Mouse (Mus musculus): Measurements from ENCODE around the gene Cd300a.

The Cd300a gene

DNA sequence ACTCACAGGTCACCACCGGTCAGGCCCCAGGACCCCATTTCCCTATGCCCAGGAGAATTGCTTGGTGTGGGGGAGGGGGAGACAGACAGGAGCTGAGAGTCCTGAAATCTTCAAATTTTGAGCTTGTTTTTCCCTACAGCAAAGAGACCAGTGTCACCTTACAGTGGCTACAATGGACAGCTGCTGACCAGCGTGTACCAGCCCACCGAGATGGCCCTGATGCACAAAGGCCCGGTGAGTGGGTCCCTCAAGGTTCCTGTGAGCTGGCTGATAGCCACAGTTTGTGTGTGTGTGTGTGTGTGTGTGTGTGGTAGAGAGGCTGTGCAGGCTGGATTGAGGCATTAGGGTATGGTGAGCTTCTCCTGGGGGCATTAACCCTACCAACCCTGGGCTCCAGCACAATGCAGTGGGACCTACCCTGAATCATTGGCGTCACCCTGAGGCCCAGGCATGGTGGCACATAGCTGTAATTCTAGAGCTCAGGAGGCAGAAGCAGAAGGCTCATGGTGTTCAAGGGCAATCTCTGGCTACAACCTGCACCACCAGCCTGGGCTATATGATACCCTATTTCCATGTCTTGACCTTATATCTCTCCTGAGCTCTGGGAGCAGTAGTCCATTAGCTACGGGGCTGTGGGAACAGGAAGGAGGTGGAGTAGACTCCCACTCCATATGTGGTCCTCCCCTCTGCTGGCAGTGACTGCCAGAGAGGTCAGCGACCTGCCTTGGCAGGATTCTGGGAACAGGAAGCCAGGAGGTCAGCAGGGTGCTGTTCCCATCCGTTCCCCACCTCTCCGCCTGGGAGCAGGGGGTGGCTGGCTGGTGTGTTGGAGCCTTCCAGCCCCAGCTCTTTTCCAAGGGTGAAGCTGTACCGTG is 23.1 kb upstream of the Cd300a start:
- DNase-seq (ENCODE audit: low read depth, low spot score) = no peak

DNA sequence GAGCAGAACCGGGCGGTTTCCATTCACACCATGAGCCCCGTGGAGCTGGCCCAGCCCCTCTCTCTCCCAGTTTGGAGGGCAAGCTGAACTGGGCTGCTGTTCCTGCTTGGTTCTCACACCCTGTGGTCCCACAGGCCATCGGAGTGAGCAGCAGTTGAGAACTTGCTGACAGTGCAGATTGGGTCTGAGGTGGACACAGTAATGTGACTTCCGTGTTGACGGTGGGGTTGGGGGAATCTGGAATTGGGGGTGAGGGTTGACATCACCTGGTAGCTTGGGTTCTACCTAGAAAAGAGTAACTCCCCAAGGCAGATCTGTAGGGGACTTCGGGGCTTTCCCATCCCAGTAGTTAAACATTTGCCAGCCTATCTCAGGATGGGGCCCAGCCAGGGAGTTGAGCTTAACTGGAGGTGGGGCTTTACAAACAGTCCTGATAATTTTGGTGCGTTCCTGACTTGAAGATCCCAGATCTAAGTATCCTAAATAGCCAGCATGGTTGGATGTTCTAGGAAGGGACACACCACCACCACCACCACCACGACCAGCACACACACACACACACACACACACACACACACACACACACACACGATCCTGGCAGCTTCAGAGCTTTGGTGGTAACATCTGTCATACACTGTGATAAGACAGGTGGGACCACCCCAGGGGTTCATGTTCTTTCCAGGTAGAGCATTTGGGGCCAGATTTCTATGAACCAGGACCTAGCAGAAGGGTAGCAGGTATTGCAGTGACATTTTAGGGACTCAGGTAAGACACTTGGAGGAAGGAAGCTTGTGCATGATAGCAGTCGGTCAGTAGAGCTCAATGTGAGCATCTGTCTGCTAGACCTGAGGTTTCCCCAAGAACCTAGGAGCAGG is 22.2 kb upstream of the Cd300a start:
- no peak for DNase-seq (ENCODE audit: low read depth, low spot score)

DNA sequence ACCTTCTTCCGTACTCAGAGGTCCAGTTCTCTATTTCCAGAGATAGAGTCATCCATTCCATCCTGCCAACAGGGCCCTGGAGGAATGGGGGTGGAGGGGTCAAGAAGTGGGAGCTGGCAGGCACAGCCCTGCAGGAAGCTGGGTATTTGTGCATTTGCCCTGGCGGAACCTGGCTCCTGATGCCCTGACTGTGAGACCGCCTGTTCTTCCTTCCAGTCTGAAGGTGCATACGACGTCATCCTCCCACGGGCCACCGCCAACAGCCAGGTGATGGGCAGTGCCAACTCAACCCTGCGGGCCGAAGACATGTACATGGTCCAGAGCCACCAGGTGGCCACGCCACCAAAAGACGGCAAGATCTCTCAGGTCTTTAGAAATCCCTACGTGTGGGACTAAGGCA is 21.6 kb upstream of the Cd300a start:
- DNase-seq (ENCODE audit: low read depth, low spot score) = no peak

- no peak for DNase-seq (ENCODE audit: low read depth, low spot score)
These were observed 20.1 kb upstream of the Cd300a start for GRCm38 (mm10) chr11:114869787-114870186.

- no peak for DNase-seq (ENCODE audit: low read depth, low spot score)
These were observed 18.3 kb upstream of the Cd300a start for GRCm38 (mm10) chr11:114871540-114871939.

DNA sequence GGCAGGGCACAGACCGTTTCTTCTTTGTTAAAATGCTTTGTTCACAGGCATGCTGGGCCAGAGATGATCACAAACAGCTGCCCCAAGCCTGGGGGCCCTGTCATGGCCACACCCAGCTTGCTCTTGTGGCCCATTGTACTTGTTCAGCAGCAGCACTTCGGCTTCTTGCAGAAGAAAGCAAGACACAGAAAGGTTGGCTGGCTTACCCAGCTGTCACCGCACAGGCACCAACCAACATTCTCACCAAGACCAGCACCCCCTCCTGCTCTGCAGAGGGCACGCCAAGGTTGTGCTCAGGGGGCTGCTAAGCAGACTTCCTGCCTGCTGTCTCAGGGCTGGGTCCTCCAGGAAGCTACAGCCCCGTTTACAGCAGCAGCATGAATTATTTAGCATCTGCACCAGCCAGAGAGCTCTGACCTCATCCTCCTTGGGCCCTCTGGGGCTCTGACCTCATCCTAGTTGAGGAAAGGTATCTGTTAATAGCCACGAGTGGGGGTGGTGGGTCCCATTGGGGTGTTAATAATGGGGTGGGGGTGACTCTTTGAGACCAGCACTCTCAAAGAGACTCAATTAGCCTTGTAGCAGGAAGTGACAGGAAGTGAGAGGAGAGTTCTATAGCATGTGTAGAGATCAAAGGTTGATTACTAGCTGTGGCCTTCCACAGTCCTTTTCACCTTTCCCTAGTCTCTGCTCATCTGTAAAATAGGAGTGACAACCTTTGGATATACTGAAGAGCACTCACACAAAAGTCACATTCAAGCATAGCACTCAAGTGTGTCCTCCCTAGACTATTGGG is 16.6 kb upstream of the Cd300a start:
- DNase-seq (ENCODE audit: low read depth, low spot score) = no peak

- no peak for DNase-seq (ENCODE audit: low read depth, low spot score)
These were observed 15.4 kb upstream of the Cd300a start for GRCm38 (mm10) chr11:114874226-114875145.

DNA sequence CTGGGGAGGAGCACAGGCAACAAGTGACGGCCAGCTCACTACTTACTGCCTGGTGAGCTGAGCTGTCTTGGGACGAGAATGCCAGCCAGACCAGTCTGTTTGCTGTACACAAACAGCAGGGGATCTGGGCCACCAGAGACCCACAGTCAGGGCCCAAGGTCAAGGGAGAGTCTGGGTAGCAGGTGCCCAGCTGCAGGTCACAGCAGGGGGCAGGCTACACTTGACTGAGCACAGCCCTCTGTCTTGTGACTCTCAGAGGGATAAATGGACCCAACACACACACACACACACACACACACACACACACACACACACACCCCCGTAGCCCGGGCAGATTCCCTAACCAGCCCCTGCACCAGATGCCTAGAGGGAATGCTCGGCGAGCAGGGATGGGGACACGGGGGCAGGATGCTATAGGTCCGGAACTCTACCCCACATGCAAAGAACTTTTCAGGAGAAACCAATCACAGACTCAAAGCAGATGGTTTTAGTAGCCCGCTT is 14.5 kb upstream of the Cd300a start:
- no peak for DNase-seq (ENCODE audit: low read depth, low spot score)

- no peak for DNase-seq (ENCODE audit: low read depth, low spot score)
These were observed 13.7 kb upstream of the Cd300a start for GRCm38 (mm10) chr11:114876176-114876575.

GRCm38 (mm10) chr11:114876621-114877020 is 13.2 kb upstream of the Cd300a start:
- no peak for DNase-seq (ENCODE audit: low read depth, low spot score)

DNA sequence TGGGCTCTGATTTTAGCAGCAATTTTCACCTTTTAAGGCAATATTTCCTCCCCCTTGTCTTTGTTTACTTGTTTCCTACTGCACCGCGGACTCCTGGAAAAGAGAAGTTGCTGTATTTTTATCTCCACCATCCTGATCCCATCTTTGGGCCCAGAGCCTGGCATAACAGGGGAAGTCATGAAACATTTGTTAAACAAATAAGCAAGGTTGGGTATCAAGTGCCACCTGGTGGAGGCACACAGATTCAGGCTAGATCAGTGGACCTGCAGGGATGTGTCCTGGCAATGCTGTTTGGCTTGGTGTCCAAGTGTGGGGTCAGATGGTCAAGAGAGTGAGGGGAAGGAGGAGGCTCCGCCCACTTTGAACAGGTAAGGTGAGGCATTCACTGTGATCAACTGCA is 12.7 kb upstream of the Cd300a start:
- DNase-seq (ENCODE audit: low read depth, low spot score) = peak; percentile 12

GRCm38 (mm10) chr11:114879666-114880065 is 10.2 kb upstream of the Cd300a start:
- DNase-seq (ENCODE audit: low read depth, low spot score) = no peak

DNA sequence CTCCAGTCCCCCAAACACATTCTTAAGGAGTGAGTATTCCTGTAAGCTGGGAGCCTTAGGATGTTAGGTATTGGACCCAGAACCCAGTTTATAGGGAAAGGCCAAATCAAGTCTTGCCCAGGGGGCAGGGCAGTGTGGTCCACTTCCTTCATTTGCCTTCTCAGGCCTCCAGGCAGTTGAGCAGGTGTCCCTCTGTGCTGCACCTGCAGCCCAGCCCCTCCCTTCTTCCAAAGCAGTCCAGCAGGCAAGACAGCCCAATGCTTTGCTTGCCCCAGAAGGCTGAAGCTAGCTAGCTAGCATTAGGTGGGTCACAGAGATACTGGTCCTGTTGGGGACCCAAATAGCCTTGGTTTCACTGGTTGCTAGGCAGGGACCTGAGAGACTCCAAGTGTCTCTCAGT is 9.7 kb upstream of the Cd300a start:
- no peak for DNase-seq (ENCODE audit: low read depth, low spot score)

GRCm38 (mm10) chr11:114880589-114880988 is 9.3 kb upstream of the Cd300a start:
- DNase-seq (ENCODE audit: low read depth, low spot score) = no peak

DNA sequence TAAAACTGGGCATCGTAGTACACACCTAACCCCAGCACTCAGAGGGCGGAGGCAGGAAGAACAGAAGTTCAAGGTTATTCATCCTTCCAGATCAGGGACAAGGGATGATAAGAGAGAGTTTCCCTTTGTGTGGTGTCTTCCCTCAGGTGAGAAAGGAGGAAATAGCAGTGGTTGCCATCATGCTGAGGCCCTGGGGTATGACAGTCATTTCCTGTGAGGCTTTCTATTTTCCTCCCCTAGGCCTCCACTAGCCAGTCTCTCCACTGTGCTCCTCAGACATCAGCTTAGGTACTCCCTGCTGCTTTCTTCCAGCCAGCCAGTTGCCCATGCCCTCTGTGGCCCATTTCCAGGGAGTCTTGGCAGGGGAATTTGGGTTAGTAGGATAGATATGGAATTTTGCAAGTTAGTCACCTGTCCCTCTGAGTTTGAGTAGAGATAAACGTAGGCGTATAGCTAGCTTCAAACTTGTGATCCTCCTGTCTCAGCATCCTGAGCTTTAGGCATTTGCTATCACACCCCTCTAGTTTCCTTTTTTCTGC is 6.5 kb upstream of the Cd300a start:
- DNase-seq (ENCODE audit: low read depth, low spot score) = no peak

DNA sequence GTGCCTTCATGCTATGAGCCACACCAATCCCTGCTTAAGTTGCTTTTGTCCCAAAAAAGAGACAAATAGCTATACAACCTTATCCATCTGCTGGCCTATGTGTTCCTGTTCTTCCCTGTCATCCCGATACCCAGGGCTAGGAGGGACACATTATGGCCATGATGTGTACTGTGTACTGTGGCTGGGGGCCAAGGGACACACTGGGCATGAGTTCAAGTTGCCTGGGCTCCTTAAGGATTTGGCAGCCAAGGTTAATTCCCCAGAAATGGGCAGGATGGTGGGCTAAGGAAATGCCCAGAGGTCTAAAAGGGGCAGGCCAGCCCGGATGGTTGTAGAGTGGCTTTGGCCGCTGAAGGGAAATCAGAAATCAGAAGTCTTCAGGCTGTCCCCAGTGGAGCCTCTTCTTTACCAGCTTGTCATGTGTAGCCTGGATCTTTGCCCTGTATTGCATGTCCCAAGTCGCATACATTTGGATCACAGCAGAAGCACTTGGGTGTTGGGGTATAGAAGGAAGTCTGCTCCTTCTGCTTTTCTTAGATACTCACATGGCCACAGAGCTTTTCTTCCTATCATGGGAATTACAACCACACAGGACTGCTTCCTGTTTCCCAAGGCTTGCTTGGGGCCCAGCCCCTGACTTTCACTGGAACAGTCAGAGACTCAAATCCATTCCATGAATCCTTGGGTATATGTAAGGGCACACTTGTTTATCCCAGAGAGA is 5.3 kb upstream of the Cd300a start:
- no peak for DNase-seq (ENCODE audit: low read depth, low spot score)

- no peak for DNase-seq (ENCODE audit: low read depth, low spot score)
These were observed 701 bp downstream of the Cd300a start for GRCm38 (mm10) chr11:114890542-114890941.

DNA sequence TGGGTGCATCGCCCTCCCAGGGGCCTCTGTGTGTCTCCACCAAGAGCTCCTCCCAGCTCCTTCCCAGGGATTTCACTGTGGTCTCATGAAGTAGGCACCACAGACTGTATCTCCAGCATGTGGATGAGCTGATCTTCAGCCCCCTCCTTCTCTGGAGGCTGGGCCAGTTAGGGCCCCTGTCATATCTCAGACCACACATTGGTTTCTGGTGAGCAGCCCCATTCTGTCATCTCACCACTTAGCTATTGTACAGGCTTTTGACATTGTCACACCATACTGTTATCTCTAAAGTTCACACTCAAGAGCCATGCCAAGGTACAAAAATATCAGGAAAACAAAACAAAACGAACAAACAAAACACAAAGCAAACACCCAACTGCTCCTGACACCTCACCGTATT is 6.2 kb downstream of the Cd300a start:
- no peak for DNase-seq (ENCODE audit: low read depth, low spot score)

DNA sequence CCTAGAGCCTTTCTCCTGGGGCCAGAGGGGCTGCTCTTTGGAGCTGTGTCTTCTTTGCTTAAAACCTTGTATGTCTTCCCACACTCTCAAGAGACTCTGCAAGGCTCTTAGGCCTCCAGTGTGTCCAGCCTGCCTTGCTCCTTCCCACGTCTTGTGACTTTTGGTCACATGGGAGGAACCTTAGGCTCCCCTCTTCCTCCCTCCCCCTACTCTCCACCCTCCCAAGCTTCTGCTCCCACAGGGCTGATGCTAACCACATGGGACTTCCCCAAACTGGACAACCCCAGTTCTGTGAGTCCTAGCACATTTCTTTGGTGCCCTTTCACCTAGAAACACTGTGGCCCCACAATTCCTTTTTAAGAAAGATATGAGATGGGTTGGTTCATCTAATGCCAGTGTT is 8.2 kb downstream of the Cd300a start:
- no peak for DNase-seq (ENCODE audit: low read depth, low spot score)

- DNase-seq (ENCODE audit: low read depth, low spot score) = no peak
These were observed 13.4 kb downstream of the Cd300a start for GRCm38 (mm10) chr11:114903224-114903623.
